Mouse (Mus musculus) ES-Bruce4 (cell line): ENCODE measurements around the gene Hic2.

Experiments
- CTCF ChIP-seq: IDR thresholded peaks from one replicate; pipeline ENCODE4 v1.8.1; 2011; ENCODE audit warnings: low read depth, low read length
- EP300 ChIP-seq: IDR thresholded peaks from 2 replicates; pipeline ENCODE4 v1.6.1; 2011; ENCODE audit warnings: low read depth, low read length; ENCODE audit not compliant: insufficient read depth
- POLR2A ChIP-seq: IDR thresholded peaks from one replicate; pipeline ENCODE4 v1.8.1; 2011; ENCODE audit warnings: low read length; ENCODE audit not compliant: insufficient read depth

DNA sequence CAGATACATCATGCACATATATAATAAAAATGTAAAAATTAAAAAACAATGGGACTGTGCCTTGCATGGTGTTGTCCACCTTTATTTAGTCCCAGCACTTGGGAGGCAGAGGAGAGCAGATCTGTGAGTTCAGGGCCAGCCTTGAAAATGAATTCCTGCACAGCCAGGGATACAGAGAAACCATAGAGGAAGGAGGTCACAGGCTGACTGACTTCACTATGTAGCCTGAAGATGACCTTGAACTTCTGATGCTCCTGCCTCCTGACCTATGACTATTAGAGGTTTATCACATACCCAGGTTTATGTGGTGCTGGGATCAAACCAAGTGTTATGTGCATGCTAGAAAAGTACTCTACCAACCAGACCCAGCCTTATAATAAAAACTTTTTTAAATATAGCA is 47.9 kb upstream of the Hic2 start:
- TF ChIP-seq EP300 = no peak
- no peak for TF ChIP-seq CTCF
- TF ChIP-seq POLR2A = no peak
